Mouse (Mus musculus): ENCODE measurements at regions not wholly inside any gene's neighbourhood (a gene's known extent, or its start where the extent isn't known, plus 50 kb on each side); places are given as distances from the start of the nearest gene placed in this dataset.
A peak's percentile ranks its signal among the peaks of the same experiment; 100 is the strongest.

- H3K4me3 ChIP-seq (ENCODE audit: insufficient read depth, low read depth, low read length): no peak overlapping the region
- DNase-seq (ENCODE audit: extremely low read depth, low read depth, low spot score): no peak
- H3K4me1 ChIP-seq (ENCODE audit: control insufficient read depth, insufficient read depth, low read length): no peaks in the 10 kb centered on the region
- H3K27me3 ChIP-seq (ENCODE audit: control insufficient read depth, insufficient read depth, low read length): no peaks in the 10 kb centered on the region
- no peak overlapping the region for H3K9ac ChIP-seq (ENCODE audit: low read depth, low read length)
- 68% methylated on average over 2 of the region's 2 CpGs for WGBS
- no peak for TF ChIP-seq POLR2A (IDR thresholded peaks at IDR 0.05; ENCODE audit: extremely low read depth, insufficient read depth, low read length)
- peak; percentile 23; the same call in 1 of the 2 replicates for TF ChIP-seq CTCF (IDR thresholded peaks at IDR 0.05; ENCODE audit: low read depth, low read length)
- no peak overlapping the region for H3K27ac ChIP-seq (replicated peaks; ENCODE audit: insufficient read depth, low read depth, low read length)
- H3K79me2 ChIP-seq (ENCODE audit: control insufficient read depth, insufficient read depth, low read length): no peaks in the 10 kb centered on the region
- no peaks in the 10 kb centered on the region for H3K36me3 ChIP-seq (ENCODE audit: control insufficient read depth, insufficient read depth, low read length)
Measured at GRCm38 (mm10) chr1:152313480-152313879, 73.0 kb downstream of the Tsen15 start.

GRCm38 (mm10) chr1:152305461-152305860, 81.0 kb downstream of the Tsen15 start:
- no peak overlapping the region for H3K27ac ChIP-seq (replicated peaks; ENCODE audit: insufficient read depth, low read depth, low read length)
- H3K4me1 ChIP-seq (ENCODE audit: control insufficient read depth, insufficient read depth, low read length): no peaks in the 10 kb centered on the region
- 83% methylated on average over 3 of the region's 3 CpGs for WGBS
- no peaks in the 10 kb centered on the region for H3K27me3 ChIP-seq (ENCODE audit: control insufficient read depth, insufficient read depth, low read length)
- TF ChIP-seq CTCF (IDR thresholded peaks at IDR 0.05; ENCODE audit: low read depth, low read length): no peak
- TF ChIP-seq POLR2A (IDR thresholded peaks at IDR 0.05; ENCODE audit: extremely low read depth, insufficient read depth, low read length): no peak
- no peak overlapping the region for H3K4me3 ChIP-seq (ENCODE audit: insufficient read depth, low read depth, low read length)
- no peak for DNase-seq (ENCODE audit: extremely low read depth, low read depth, low spot score)
- H3K9ac ChIP-seq (ENCODE audit: low read depth, low read length): no peak overlapping the region
- H3K79me2 ChIP-seq (ENCODE audit: control insufficient read depth, insufficient read depth, low read length): no peaks in the 10 kb centered on the region
- H3K36me3 ChIP-seq (ENCODE audit: control insufficient read depth, insufficient read depth, low read length): no peaks in the 10 kb centered on the region

- Histone ChIP-seq H3K27ac (replicated peaks; ENCODE audit: insufficient read depth, low read depth, low read length) (no peak overlapping the region), H3K27me3 (ENCODE audit: control insufficient read depth, insufficient read depth, low read length) (no peaks in the 10 kb centered on the region), H3K4me3 (ENCODE audit: insufficient read depth, low read depth, low read length) (no peak overlapping the region), H3K79me2 (ENCODE audit: control insufficient read depth, insufficient read depth, low read length) (no peaks in the 10 kb centered on the region), H3K9ac (ENCODE audit: low read depth, low read length) (no peak overlapping the region), H3K36me3 (ENCODE audit: control insufficient read depth, insufficient read depth, low read length) (no peaks in the 10 kb centered on the region), H3K4me1 (ENCODE audit: control insufficient read depth, insufficient read depth, low read length) (no peaks in the 10 kb centered on the region)
- TF ChIP-seq POLR2A (IDR thresholded peaks at IDR 0.05; ENCODE audit: extremely low read depth, insufficient read depth, low read length) (no peak), CTCF (IDR thresholded peaks at IDR 0.05; ENCODE audit: low read depth, low read length) (no peak)
- WGBS: 81% methylated on average over 14 of the region's 14 CpGs
- DNase-seq (ENCODE audit: extremely low read depth, low read depth, low spot score): no peak
Measured at GRCm38 (mm10) chr1:152304487-152305130, 81.9 kb downstream of the Tsen15 start.

GRCm38 (mm10) chr1:152301355-152301754, 85.1 kb downstream of the Tsen15 start:
- Histone ChIP-seq H3K9ac (ENCODE audit: low read depth, low read length) (no peak overlapping the region), H3K4me3 (ENCODE audit: insufficient read depth, low read depth, low read length) (no peak overlapping the region), H3K27me3 (ENCODE audit: control insufficient read depth, insufficient read depth, low read length) (no peaks in the 10 kb centered on the region), H3K4me1 (ENCODE audit: control insufficient read depth, insufficient read depth, low read length) (no peaks in the 10 kb centered on the region), H3K36me3 (ENCODE audit: control insufficient read depth, insufficient read depth, low read length) (no peaks in the 10 kb centered on the region), H3K79me2 (ENCODE audit: control insufficient read depth, insufficient read depth, low read length) (no peaks in the 10 kb centered on the region), H3K27ac (replicated peaks; ENCODE audit: insufficient read depth, low read depth, low read length) (no peak overlapping the region)
- TF ChIP-seq POLR2A (IDR thresholded peaks at IDR 0.05; ENCODE audit: extremely low read depth, insufficient read depth, low read length) (no peak), CTCF (IDR thresholded peaks at IDR 0.05; ENCODE audit: low read depth, low read length) (no peak)
- no peak for DNase-seq (ENCODE audit: extremely low read depth, low read depth, low spot score)
- WGBS: 83% methylated on average over 8 of the region's 8 CpGs

GRCm38 (mm10) chr1:152292196-152292736, 94.2 kb downstream of the Tsen15 start:
- Histone ChIP-seq H3K9ac (ENCODE audit: low read depth, low read length) (no peak overlapping the region), H3K27me3 (ENCODE audit: control insufficient read depth, insufficient read depth, low read length) (no peaks in the 10 kb centered on the region), H3K36me3 (ENCODE audit: control insufficient read depth, insufficient read depth, low read length) (no peaks in the 10 kb centered on the region), H3K27ac (replicated peaks; ENCODE audit: insufficient read depth, low read depth, low read length) (no peak overlapping the region), H3K4me3 (ENCODE audit: insufficient read depth, low read depth, low read length) (no peak overlapping the region), H3K4me1 (ENCODE audit: control insufficient read depth, insufficient read depth, low read length) (no peaks in the 10 kb centered on the region), H3K79me2 (ENCODE audit: control insufficient read depth, insufficient read depth, low read length) (no peaks in the 10 kb centered on the region)
- WGBS: 77% methylated on average over 9 of the region's 9 CpGs
- TF ChIP-seq CTCF (IDR thresholded peaks at IDR 0.05; ENCODE audit: low read depth, low read length) (no peak), POLR2A (IDR thresholded peaks at IDR 0.05; ENCODE audit: extremely low read depth, insufficient read depth, low read length) (no peak)
- DNase-seq (ENCODE audit: extremely low read depth, low read depth, low spot score): no peak

- peak; percentile 23 for DNase-seq (ENCODE audit: extremely low read depth, low read depth, low spot score)
- no peak overlapping the region for H3K4me3 ChIP-seq (ENCODE audit: insufficient read depth, low read depth, low read length)
- TF ChIP-seq POLR2A (IDR thresholded peaks at IDR 0.05; ENCODE audit: extremely low read depth, insufficient read depth, low read length) (no peak), CTCF (IDR thresholded peaks at IDR 0.05; ENCODE audit: low read depth, low read length) (peak; percentile 83)
- H3K27me3 ChIP-seq (ENCODE audit: control insufficient read depth, insufficient read depth, low read length): no peaks in the 10 kb centered on the region
- no peak overlapping the region for H3K27ac ChIP-seq (replicated peaks; ENCODE audit: insufficient read depth, low read depth, low read length)
- no peaks in the 10 kb centered on the region for H3K79me2 ChIP-seq (ENCODE audit: control insufficient read depth, insufficient read depth, low read length)
- WGBS: 26% methylated on average over 7 of the region's 7 CpGs
- no peaks in the 10 kb centered on the region for H3K36me3 ChIP-seq (ENCODE audit: control insufficient read depth, insufficient read depth, low read length)
- H3K9ac ChIP-seq (ENCODE audit: low read depth, low read length): no peak overlapping the region
- H3K4me1 ChIP-seq (ENCODE audit: control insufficient read depth, insufficient read depth, low read length): no peaks in the 10 kb centered on the region
Measured at GRCm38 (mm10) chr1:152290768-152291167, 95.7 kb downstream of the Tsen15 start.

All from liver, adult 2 months (tissue).